Mouse (Mus musculus): Measurements from ENCODE around the gene Klhl11.
A peak's percentile ranks its signal among the peaks of the same experiment; 100 is the strongest.

Gene Klhl11

DNA sequence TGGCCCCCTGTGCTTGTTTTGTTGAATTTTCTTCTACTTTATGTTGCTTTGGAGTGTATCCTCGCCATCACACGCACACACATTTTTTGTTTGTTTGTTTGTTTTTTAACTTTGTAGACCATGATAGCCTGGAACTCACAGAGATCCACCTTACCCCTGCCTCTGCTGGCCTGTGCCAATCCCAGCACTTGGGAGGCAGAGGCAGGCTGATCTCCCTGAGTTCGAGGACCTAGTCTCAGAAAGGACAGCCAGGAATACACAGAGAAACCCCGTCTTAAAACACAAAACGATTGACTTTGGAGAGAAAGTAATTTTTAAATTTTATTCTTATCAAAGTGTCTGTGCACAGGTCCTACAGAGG lies 374 bp upstream of the Klhl11 start:
- ATAC-seq (ENCODE audit: insufficient number of reproducible peaks, low FRiP score, low TSS enrichment), result no peak

DNA sequence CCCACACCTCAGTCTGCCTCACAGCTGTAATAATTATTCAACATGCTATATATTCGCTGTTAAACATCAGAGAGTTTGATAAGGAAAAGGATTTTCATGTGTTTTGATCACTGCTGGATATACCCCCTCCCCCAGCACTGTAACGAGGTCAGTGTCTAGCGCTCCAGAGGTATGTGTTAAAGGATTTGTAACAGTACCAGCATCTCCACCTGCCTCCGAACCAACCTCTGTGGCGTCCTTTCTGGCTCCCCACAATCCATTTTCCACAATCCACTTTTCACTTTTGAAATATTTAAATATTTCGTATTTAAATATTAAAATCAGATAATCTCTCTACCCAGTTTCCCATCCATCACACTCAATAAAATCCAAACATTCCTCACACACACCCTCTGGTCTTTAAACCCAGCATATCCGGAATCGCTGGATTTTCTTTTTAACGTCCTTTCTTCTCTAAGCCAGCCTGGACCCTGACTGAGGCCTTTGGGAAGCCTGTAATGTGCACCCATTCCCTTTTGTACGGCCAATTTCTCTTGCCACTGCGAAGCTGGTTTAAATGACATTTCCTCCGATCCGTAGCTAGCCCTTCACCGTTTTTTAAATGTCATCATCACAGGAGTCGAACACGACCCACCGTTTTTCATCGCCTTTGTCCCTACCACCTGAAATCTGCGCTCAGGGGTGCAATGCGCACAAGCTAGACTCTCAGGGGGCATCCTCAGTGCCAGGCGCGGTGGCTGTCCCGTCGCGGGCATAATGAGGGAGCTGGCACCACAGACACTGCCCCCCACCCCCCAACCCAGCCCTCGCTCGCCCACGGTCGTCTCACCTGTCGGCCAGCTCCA lies 967 bp downstream of the Klhl11 start:
- no peak for ATAC-seq (ENCODE audit: insufficient number of reproducible peaks, low FRiP score, low TSS enrichment)

DNA sequence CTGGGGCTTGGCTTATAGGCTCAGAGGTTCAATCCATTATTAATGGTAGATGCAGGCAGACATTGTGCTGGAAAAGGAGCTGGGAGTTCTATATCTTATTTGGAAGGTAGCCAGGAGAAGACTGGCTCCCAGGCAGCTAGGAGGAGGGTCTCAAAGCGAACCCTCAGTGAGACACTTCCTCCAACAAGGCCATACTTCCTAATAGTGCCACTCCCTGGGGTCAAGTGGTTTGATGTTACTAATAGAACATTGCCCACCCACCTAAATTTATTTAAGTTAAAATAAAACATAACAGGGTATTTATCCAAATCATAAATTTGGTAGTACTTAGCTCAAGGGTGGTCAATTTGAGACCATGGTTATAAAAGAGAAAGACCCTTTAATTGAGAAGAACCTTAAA lies 6.7 kb downstream of the Klhl11 start:
- no peak for ATAC-seq (ENCODE audit: insufficient number of reproducible peaks, low FRiP score, low TSS enrichment)

DNA sequence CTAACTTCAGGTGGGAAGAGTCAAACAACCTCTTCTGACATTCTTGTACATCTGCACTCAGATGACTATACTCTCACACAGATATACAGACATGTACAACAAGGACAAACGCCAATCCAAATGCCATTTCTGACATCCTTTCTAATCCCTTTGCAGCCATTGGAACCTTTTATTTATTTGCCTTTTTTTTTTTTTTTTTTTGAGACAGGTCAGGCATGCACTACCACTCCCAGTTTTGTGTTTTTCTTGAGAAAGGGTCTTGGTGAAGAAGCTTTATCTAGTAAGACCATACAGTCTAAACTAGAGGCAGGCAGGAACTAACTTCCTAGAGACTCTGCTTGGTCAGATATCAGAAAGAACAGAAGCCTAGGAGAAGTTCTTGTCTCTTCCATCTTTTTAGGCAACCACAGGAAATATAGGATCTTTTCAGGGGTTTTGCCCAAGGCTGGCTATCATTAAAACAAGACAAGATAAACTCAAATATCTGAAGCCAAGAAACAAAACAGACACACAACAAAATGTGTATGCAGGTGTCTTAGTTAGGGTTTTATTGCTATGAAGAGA lies 7.2 kb downstream of the Klhl11 start:
- ATAC-seq (ENCODE audit: insufficient number of reproducible peaks, low FRiP score, low TSS enrichment), result no peak

DNA sequence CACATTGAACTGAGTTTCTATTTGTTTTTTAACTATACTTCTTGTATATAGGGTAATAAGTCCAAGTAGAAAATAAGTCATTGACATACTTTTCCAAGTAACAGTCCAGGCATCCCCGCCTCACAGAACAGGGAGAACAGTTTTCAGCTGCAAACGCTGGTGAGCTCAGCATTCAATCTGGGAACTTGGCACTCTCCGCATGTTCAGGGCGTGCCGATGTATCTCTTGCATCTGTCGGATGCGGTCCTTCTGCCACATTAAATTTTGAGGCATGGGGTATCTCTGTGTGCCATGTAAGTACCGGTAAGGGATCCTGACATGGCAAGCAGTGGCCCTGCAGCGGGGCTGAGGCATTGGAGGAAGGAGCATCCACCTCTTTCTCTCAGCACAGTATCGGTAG lies 9.8 kb downstream of the Klhl11 start:
- no peak for ATAC-seq (ENCODE audit: insufficient number of reproducible peaks, low FRiP score, low TSS enrichment)

DNA sequence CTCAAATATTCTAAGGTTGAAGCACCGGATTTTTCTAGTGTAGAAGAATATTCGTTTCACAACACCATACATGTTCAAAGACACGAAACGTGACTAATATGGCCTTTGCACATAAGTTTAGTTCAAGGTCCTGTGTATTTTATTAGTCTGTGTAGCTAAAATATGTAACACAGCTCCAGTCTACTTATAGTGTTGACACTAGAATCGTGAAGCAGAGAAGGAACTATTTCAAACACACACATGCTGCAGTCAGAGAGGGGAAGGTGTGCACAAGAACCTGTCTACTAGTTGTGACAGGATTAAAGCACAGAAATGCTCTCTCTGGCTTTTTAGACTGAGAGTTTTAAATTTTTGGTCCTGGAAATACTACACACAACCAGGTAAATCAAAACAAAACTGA lies 14.8 kb downstream of the Klhl11 start:
- no peak for ATAC-seq (ENCODE audit: insufficient number of reproducible peaks, low FRiP score, low TSS enrichment)

DNA sequence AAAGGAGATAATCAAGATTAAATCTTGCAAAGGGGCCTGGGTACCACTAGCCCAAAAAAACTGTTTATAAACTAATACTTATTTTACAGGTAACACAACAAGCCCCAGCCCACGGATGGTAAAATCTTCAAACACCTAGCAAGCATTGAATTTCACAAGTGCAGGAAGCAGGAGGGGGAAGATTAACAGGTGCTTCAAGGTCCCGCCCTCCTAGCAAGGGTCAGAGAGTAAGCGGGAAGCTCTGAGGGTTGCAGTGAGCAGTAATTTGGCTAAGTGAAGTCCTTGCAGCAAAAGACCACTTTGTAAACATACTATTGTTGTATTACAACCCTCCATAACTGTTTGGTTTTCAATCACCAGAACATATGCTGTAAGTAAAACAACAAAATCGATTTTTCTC lies 15.3 kb downstream of the Klhl11 start:
- no peak for ATAC-seq (ENCODE audit: insufficient number of reproducible peaks, low FRiP score, low TSS enrichment)

DNA sequence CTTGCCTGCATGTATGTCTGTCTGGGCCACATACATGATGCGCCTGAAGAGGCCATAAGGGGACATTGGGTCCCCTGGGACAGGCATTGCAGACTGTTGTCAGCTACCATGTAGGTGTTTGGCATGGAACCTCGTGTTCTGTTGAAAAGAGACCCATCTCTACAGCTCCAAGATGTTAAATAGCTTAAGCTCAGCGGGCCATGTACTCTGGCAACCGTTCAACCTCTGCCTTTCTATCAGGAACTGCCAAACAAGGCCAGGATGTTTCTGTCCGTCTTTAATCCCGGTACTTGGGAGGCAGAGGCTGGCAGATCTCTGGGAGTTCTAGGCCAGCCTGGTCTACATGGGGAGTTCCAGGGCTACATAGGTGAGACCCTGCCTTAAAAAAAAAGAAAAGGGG lies 29.9 kb downstream of the Klhl11 start:
- ATAC-seq (ENCODE audit: insufficient number of reproducible peaks, low FRiP score, low TSS enrichment), result no peak

DNA sequence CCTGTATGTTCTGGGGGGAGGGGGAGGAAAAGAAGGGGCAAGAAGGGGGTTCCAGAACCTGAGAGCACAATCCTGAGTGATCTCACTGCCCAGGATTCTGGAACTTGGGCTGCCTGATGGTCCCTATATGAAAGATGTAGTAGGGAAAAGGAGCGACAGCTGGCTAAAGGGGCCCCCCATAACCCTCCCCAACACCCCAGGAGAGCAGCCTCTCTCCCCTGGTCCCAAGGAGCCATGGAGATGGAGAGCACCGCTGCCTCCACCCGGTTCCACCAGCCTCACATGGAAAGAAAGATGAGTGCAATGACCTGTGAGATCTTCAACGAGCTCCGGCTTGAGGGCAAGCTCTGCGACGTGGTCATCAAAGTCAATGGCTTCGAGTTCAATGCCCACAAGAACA lies 30.7 kb downstream of the Klhl11 start, which contains the start of the genes Nt5c3b and Klhl10:
Gene Nt5c3b (minus strand): TSS at position 12 of the 400 bp plus-strand sequence.
Gene Klhl10 (plus strand): TSS at position 121 of the 400 bp plus-strand sequence.
- ATAC-seq (ENCODE audit: insufficient number of reproducible peaks, low FRiP score, low TSS enrichment), result no peak

DNA sequence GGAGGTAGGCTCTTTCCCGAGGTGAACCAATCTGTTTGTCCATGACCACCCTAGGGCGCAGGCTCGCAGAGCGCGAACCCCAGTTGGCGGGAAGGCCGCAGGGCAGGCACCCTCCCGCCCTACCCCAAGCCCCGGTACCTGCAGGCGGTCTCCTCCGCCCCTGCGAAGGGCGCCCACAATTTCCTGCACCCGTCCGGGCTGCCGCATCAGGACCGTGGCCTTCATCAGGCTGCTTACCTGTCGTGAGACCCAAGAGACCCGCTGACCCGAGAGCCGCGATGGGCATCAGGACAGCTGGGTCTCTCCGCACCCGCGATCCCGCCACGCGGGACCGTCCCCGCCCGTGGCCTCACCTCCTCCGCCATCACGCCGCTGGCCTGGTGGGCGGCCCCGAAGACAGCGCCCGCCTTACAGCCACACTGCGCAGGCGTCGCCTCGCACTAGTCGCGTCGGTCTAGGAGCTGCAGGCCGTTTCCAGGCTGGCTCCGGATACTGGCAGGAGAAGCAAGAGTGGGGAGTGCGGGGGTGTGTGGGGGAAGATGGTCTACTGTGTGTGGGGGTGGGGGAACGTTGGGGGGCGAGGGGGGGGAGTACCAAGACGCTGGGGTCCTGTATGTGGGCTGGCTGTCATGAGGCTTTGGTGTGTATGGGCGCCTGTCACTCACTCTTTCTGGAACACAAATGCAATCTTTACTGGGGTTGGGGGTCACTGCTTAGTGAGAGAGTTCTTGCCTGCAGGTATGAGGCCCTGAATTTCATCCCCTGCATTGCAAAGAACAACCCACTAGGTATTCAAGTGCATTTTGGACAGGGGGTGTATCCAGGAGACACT lies 31.6 kb downstream of the Klhl11 start:
- ATAC-seq (ENCODE audit: insufficient number of reproducible peaks, low FRiP score, low TSS enrichment), result peak; percentile 87; the same call in 1 of the 2 replicates

DNA sequence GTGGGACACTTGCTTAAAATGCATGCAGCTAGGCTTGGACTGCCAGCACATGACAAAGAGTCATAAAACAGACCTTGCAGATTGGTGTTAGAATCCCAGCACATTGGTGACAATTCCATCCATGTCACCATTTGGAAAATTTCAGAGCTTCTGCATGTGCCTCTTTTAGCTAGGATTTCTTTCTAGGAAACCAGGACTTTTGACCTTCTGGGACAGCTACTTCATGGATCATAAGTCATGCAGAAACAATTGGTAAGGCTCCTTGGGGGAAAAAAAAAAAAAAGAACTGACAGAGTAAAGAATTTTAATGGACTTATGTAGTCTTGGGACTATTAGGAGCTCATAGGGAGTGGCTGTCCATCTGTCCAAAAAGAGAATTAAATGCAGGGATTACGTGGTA lies 34.6 kb downstream of the Klhl11 start:
- ATAC-seq (ENCODE audit: insufficient number of reproducible peaks, low FRiP score, low TSS enrichment), result no peak

DNA sequence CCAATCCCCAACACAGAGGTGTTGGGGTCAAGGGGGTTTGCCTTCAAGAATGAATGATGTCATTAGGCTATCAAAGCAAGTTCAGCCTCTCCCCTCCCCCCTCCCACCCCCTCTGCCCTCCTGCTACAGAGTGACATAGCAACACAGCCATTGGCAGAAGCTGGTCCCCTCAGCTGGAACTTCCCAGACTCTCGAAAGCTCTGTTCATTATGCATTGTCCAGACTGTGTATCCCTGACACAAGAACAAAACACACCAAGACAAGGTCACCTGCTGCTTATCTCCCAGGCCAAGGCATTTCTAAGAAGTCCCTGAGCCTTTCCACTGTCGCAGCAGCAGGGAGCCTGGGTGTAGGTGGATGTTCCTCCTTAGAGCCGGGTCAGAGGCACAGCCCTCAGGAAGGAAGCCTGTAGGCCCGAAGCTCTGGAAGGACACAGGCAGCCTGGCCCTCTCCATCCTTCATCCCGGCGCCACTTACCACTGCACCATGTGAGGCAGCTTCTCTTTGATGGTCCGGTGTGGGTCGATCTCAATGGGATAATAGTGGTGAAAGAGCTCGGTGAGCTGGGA lies 36.8 kb downstream of the Klhl11 start:
- ATAC-seq (ENCODE audit: insufficient number of reproducible peaks, low FRiP score, low TSS enrichment), result no peak

DNA sequence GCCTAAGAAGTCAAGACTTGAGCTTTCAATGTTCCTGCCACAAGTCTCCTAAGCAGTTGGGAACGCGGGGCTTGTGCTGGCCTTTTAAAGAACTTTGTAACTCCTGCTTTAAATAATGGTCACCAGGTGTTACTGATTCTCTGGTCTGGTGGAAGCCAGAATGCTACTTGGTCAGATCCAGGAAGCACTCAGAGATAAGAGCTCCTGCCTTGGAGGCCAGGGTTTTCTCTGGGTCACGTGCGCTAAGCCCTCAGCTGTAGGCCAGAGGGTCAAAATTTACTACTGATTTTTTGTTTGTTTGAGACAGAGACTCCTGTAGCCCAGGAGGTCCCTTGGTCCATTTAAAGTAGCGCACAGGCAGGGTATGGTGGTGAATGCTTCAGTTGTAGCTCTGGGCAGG lies 40.5 kb downstream of the Klhl11 start:
- no peak for ATAC-seq (ENCODE audit: insufficient number of reproducible peaks, low FRiP score, low TSS enrichment)

DNA sequence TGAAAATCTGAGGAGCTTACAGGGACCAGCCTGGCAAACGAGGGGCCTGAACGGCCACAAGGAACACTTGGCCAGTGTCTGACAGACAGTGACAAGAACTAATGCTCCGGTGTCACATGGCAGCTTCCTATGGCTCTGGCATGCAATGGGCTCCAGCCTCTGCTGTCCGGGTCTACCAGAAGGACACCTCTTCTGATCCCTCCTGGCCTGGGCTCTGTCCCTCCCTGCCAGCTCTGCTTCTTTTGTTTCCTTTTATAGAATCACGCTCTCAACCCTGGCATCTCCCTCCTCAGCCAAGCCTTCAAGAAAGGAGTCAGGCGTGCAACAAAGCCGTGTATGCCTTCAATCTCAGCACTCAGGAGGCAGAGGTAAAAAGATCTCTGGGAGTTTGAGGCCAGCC lies 42.5 kb downstream of the Klhl11 start:
- ATAC-seq (ENCODE audit: insufficient number of reproducible peaks, low FRiP score, low TSS enrichment), result no peak

DNA sequence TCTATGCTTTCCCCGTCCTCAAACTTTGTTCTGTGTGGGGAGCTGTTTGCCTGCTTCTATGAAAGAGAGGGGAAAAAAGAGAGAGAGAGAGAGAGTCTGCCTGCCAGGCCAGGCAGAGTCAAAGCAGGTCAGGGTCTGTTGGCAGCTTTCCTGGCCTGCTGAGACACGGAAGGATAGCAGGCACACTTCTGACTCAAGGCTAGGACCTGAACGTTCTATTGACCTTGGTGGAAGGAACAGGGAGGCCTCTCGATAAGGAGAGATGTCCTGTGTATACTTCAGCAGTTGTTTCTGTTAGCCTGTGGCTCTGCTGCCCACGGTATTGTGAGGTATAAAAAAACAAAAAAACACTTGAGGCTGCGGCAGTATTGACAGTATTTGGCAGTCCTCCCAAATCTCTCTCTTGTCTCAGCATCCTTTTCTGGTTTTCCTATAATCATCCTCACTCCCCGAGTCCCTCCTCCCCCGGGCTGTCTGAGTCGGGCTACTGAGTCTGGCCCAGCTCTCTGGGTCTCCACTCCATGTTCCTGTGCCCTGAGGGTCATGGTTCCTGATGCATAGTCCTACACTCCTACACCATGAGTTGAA lies 43.8 kb downstream of the Klhl11 start:
- no peak for ATAC-seq (ENCODE audit: insufficient number of reproducible peaks, low FRiP score, low TSS enrichment)

DNA sequence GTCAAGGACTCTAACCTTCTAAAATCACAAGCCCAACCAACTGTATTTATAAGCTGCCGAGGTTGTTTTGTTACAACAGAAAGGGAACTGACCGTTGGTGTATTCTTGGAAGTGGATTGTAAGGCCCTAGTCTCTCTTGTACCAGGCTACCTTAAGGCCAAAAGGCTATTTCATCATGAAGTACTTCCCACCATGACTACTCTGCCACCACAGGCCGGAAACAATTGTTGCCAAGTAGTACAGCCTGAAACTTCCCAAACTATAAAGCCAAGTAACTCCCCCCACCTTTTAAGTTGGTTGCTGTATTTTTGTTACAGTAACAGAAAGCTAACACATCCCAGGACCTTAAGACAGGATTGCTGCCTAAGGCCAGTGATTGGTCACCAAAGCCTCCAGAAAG lies 45.7 kb downstream of the Klhl11 start:
- no peak for ATAC-seq (ENCODE audit: insufficient number of reproducible peaks, low FRiP score, low TSS enrichment)

DNA sequence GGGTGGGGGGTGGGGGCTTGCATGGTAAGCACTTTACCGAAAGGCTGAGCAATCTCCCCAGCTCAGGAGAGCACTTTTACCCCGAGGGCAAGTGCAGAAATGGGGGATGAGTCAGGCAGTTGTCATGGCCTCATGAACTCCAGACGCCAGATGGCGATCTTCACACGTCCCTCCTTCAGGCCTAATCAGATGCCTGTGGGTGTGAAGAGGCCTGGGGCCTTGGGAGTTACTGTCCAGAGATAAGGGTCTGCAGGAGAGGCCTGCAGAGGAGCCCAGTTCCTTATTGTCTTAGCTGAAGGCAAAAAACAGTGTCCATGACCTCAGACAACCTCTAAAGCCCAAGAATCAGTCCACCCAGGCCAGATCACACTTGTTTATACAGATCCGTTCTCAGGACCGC lies 46.7 kb downstream of the Klhl11 start:
- no peak for ATAC-seq (ENCODE audit: insufficient number of reproducible peaks, low FRiP score, low TSS enrichment)

DNA sequence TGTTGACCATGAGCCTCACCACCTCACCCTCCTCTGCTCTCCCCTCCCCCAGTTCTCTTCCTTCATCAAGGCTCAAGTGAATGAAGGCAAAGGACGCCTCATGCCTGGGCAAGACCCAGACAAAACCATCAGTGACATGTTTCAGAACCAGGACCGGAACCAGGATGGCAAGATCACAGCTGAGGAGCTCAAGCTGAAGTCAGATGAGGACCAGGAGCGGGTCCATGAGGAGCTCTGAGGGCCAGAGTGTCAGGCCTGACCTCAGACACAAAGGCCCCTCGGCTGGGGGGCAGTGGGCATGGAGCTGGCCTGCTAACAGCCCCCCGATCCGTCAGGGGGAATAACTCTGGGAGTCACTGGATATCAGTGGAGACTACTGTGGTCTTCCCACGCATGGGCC lies 48.7 kb downstream of the Klhl11 start:
- ATAC-seq (ENCODE audit: insufficient number of reproducible peaks, low FRiP score, low TSS enrichment), result no peak

DNA sequence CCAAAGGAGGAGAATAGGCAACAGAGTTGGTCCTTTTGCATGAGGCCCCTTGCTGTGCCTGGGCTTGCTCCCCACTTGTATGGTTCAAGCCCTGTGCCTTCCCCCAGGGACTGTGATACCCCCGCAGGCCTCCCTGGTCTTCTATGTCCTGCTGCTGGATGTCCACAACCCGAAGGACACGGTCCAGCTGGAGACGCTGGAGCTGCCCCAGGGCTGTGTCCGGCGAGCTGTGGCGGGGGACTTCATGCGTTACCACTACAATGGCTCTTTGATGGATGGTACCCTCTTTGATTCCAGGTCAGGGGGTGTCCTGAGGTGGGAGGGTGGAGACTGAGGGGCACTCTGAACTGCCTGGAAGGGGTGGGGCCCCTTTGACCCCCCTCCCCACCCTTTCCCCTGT lies 51.0 kb downstream of the Klhl11 start:
- no peak for ATAC-seq (ENCODE audit: insufficient number of reproducible peaks, low FRiP score, low TSS enrichment)
